Mouse (Mus musculus) lung, adult 2 months (tissue): ENCODE results near the gene Cables2.

ENCODE experiments used
- CTCF ChIP-seq: fragments of 200-500 bp; IDR thresholded peaks from 2 replicates; pipeline ENCODE4 v1.5.1; 2011; ENCODE audit warnings: mild to moderate bottlenecking, low read length, control low read depth; ENCODE audit not compliant: insufficient read depth
- POLR2A ChIP-seq: fragments of 200-500 bp; IDR thresholded peaks from 2 replicates; pipeline ENCODE4 v1.6.1; 2011; ENCODE audit warnings: low read depth, mild to moderate bottlenecking, control low read depth, low read length, borderline replicate concordance; ENCODE audit errors: extremely low read depth

DNA sequence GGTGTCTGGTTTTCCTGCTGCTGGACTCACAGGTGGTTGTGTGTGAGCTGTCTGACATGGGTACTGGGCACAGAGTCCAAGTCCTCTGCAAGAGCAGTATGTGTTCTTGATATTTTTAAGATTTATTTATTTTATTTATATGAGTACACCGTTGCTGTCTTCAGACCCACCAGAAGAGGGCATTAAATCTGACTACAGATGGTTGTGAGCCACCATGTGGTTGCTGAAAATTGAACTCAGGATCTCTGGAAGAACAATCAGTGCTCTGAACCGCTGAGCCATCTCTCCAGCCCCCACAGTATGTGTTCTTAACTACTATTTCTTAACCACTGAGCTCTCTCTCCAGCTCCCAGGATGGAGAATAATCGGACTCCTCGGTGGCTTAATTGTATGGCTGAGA, 28.9 kb upstream of the Cables2 start:
- TF ChIP-seq POLR2A = no peak
- no peak for TF ChIP-seq CTCF
